Mouse (Mus musculus) neural tube, embryonic 15.5 days (tissue): ENCODE data around the gene Pdzd3. TPM values are rescaled to one million over a fixed set of nuclear protein-coding genes. Genes with fewer than 3 reads are reported as not detected.
A peak's percentile ranks its signal among the peaks of the same experiment; 100 is the strongest.

ENCODE experiments used
- ATAC-seq: fragments of 200-750 bp; cut with Nextera tagmentation; 2 replicates; pipeline ENCODE4 v1.8.0; 2017; ENCODE audit warnings: mild to moderate bottlenecking, moderate TSS enrichment, moderate library complexity; ENCODE audit not compliant: low FRiP score
- H3K27ac ChIP-seq: fragments of 300-500 bp; sonication (generic); replicated peaks from 2 replicates; pipeline ENCODE4 v1.5.1; 2015; ENCODE audit warnings: mild to moderate bottlenecking, inconsistent platforms
- H3K27me3 ChIP-seq: fragments of 300-500 bp; sonication (generic); replicated peaks from 2 replicates; pipeline ENCODE4 v1.6.1; 2015; ENCODE audit warnings: inconsistent platforms
- H3K36me3 ChIP-seq: fragments of 300-500 bp; sonication (generic); 2 replicates; pipeline ENCODE4 v1.6.1; 2015; ENCODE audit warnings: inconsistent platforms
- H3K4me1 ChIP-seq: fragments of 300-500 bp; sonication (generic); 2 replicates; pipeline ENCODE4 v1.6.1; 2015; ENCODE audit warnings: inconsistent platforms
- H3K4me2 ChIP-seq: fragments of 300-500 bp; sonication (generic); 2 replicates; pipeline ENCODE4 v1.6.1; 2015; ENCODE audit warnings: inconsistent platforms, mild to moderate bottlenecking, moderate library complexity
- H3K4me3 ChIP-seq: fragments of 300-500 bp; sonication (generic); replicated peaks from 2 replicates; pipeline ENCODE4 v1.5.1; 2015; ENCODE audit warnings: mild to moderate bottlenecking, inconsistent platforms
- H3K9ac ChIP-seq: fragments of 300-500 bp; sonication (generic); replicated peaks from 2 replicates; pipeline ENCODE4 v1.6.1; 2015; ENCODE audit warnings: mild to moderate bottlenecking, inconsistent platforms
- H3K9me3 ChIP-seq: fragments of 300-500 bp; sonication (generic); replicated peaks from 2 replicates; pipeline ENCODE4 v1.6.1; 2016; ENCODE audit warnings: inconsistent platforms
- WGBS: fragments of 180-500 bp; shearing (Covaris S2); methylation state at CpG from one replicate; pipeline ENCODE4 v1.1.7; 2015; ENCODE audit warnings: mixed read lengths; 5-methylcytosine and 5-hydroxymethylcytosine counted together
- polyA plus RNA-seq: library from polyadenylated mRNA; unstranded; fragments of >200 nt; fragmentation: Nextera tagmentation; extraction: Ambion mirVana; gene quantifications from 2 replicates; pipeline ENCODE4 v1.2.1, GENCODE M21; 2015

Pdzd3 gene
- polyA plus RNA-seq, 1 experiment from 2014 or later = 0.61 TPM

DNA sequence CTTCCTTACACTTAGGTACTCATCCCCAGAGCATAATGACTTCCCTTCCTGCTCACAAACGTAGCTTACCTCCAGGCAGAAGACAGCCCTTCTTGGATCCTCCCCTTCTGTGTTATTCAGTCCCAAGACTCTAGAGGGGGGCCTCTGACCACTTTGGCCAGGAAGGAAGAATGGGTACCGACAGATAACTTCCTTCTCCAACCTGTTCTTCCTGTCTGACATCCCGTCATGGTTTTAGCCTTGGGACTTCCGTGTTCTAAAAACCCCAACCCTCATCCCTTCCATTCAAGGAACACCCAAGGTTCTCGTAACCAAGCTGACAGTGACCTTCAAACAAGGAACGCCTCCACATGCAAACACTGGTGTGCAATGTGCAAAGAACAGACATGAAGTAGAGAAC, 17.2 kb upstream of the Pdzd3 start, which contains the start of gene Nlrx1:
TSS of gene Nlrx1 (minus strand) at position 168 of the 400 bp plus-strand sequence.
- 80% methylated on average over 6 of the region's 6 CpGs for WGBS

DNA sequence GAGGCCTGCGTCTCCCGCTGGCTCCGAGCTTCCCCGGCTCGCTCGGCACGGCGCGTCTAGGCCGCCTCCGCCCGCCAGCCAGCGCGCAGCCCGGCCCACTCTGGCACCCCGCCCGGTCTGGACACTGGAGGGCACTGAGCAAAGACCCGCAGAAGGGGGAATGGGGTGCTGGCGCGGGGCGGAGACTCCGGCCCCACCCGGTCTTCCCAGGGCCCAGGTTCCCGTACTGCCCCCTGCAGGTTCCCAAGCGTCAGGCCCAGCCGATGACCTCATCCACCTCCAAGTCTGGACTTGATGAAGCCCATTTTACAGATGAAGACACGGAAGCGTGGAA, 16.7 kb upstream of the Pdzd3 start:
- Histone ChIP-seq H3K9ac (peak overlapping the region; percentile 58), H3K4me3 (peak overlapping the region; percentile 39), H3K4me1 (peaks cover 33% of the 10 kb centered on the region), H3K9me3 (no peaks in the 10 kb centered on the region), H3K27ac (peak overlapping the region; percentile 74), H3K36me3 (peaks cover 3% of the 10 kb centered on the region; the same call in 1 of the 2 replicates), H3K27me3 (no peaks in the 10 kb centered on the region), H3K4me2 (peak overlapping the region; percentile 69)
- WGBS = 6% methylated on average over 28 of the region's 28 CpGs
- ATAC-seq = peak; percentile 76

More for the DNA sequence above, 17.2 kb upstream of the Pdzd3 start, which contains the start of gene Nlrx1:
- Histone ChIP-seq H3K27me3 (no peaks in the 10 kb centered on the region), H3K9ac (peak within 1 kb of the TSS; percentile 58), H3K9me3 (no peaks in the 10 kb centered on the region), H3K27ac (peak within 1 kb of the TSS; percentile 74), H3K4me2 (peak within 1 kb of the TSS; percentile 69), H3K36me3 (peaks cover 7% of the 10 kb centered on the region), H3K4me1 (peaks cover 33% of the 10 kb centered on the region), H3K4me3 (peak within 1 kb of the TSS; percentile 39)
- 0 out of 2 replicates have a peak, but pooled peaks have one; percentile 13 for ATAC-seq

GRCm38 (mm10) chr9:44267319-44268026, 16.2 kb upstream of the Pdzd3 start:
- H3K9ac ChIP-seq = peak overlapping the region; percentile 58
- H3K4me2 ChIP-seq = peak overlapping the region; percentile 69
- WGBS = 9% methylated on average over 22 of the region's 23 CpGs
- peak overlapping the region; percentile 39 for H3K4me3 ChIP-seq
- H3K9me3 ChIP-seq = no peaks in the 10 kb centered on the region
- H3K36me3 ChIP-seq = no peaks in the 10 kb centered on the region
- H3K27me3 ChIP-seq = no peaks in the 10 kb centered on the region
- peaks cover 33% of the 10 kb centered on the region for H3K4me1 ChIP-seq
- peak; percentile 40 for ATAC-seq
- peak overlapping the region; percentile 74 for H3K27ac ChIP-seq

- peak overlapping the region; percentile 74 for H3K27ac ChIP-seq
- no peak overlapping the region for H3K4me3 ChIP-seq
- 42% methylated on average over 8 of the region's 8 CpGs for WGBS
- no peak overlapping the region for H3K9ac ChIP-seq
- H3K4me2 ChIP-seq = peak overlapping the region; percentile 69; the same call in 1 of the 2 replicates
- no peaks in the 10 kb centered on the region for H3K27me3 ChIP-seq
- no peaks in the 10 kb centered on the region for H3K9me3 ChIP-seq
- no peak for ATAC-seq
- no peaks in the 10 kb centered on the region for H3K36me3 ChIP-seq
- peaks cover 33% of the 10 kb centered on the region for H3K4me1 ChIP-seq
Observed at GRCm38 (mm10) chr9:44266478-44267226, 15.4 kb upstream of the Pdzd3 start.

DNA sequence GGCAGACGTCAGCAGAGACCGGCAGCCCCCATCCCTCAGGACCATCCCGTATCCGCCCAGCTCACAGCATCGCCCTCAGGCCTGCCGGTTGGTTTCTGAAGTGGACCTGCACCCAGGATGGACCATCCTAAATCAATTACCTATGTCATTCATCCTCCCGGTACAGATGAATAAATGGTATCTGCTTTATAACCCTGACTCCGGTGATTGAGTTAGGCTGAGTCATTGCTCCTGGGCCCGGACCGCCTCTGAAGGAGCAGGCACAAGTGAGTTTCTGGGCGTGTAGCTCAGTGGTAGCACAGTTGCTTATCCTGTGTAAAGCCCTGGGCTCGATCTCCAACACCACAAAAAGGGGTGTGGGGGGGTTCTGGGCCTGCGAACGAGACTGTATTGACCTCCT, 10.1 kb upstream of the Pdzd3 start:
- no peak overlapping the region for H3K27ac ChIP-seq
- H3K36me3 ChIP-seq = no peaks in the 10 kb centered on the region
- no peak overlapping the region for H3K4me3 ChIP-seq
- no peak for ATAC-seq
- H3K9me3 ChIP-seq = no peaks in the 10 kb centered on the region
- no peaks in the 10 kb centered on the region for H3K27me3 ChIP-seq
- H3K9ac ChIP-seq = no peak overlapping the region
- H3K4me2 ChIP-seq = no peak overlapping the region
- 79% methylated on average over 14 of the region's 14 CpGs for WGBS
- H3K4me1 ChIP-seq = peaks cover 13% of the 10 kb centered on the region

GRCm38 (mm10) chr9:44259014-44259413, 7.7 kb upstream of the Pdzd3 start:
- Histone ChIP-seq H3K9ac (no peak overlapping the region), H3K4me1 (peaks cover 18% of the 10 kb centered on the region), H3K27me3 (no peaks in the 10 kb centered on the region), H3K4me2 (no peak overlapping the region), H3K36me3 (no peaks in the 10 kb centered on the region), H3K9me3 (no peaks in the 10 kb centered on the region), H3K4me3 (no peak overlapping the region), H3K27ac (no peak overlapping the region)
- WGBS = 75% methylated on average over 10 of the region's 10 CpGs
- ATAC-seq = no peak

DNA sequence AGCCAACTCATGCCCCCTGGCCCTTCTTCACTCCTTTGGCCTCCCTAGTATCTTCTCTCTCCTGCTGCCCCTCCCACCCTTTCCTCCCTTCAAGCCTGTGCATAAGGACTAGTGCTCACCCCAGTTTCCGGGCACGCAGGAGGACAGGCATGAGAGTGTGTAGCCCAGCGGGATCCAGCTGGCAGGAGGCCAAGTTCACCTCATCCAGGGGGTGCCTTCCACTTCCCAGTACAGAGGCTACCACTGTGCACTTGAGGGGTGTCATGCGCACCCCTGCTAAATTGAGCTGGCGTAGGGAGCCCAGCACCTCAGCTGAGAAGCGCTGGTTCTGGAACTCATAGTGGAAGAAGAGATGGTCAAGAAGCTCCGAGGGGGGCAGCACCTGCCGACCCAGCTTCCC, 4.9 kb upstream of the Pdzd3 start:
- H3K36me3 ChIP-seq = no peaks in the 10 kb centered on the region
- WGBS = 77% methylated on average over 8 of the region's 8 CpGs
- H3K9me3 ChIP-seq = no peaks in the 10 kb centered on the region
- H3K9ac ChIP-seq = no peak overlapping the region
- H3K27ac ChIP-seq = no peak overlapping the region
- no peak overlapping the region for H3K4me3 ChIP-seq
- H3K27me3 ChIP-seq = no peaks in the 10 kb centered on the region
- no peak overlapping the region for H3K4me2 ChIP-seq
- peaks cover 29% of the 10 kb centered on the region for H3K4me1 ChIP-seq
- ATAC-seq = no peak

GRCm38 (mm10) chr9:44255136-44255521, 3.9 kb upstream of the Pdzd3 start:
- no peaks in the 10 kb centered on the region for H3K27me3 ChIP-seq
- H3K36me3 ChIP-seq = no peaks in the 10 kb centered on the region
- no peaks in the 10 kb centered on the region for H3K9me3 ChIP-seq
- ATAC-seq = peak; percentile 29; the same call in 1 of the 2 replicates
- H3K9ac ChIP-seq = no peak overlapping the region
- peaks cover 34% of the 10 kb centered on the region for H3K4me1 ChIP-seq
- no peak overlapping the region for H3K4me2 ChIP-seq
- 48% methylated on average over 6 of the region's 6 CpGs for WGBS
- H3K27ac ChIP-seq = peak overlapping the region; percentile 76
- H3K4me3 ChIP-seq = no peak overlapping the region

GRCm38 (mm10) chr9:44254508-44255135, 3.4 kb upstream of the Pdzd3 start:
- no peaks in the 10 kb centered on the region for H3K36me3 ChIP-seq
- peak overlapping the region; percentile 76 for H3K27ac ChIP-seq
- peak; percentile 58; the same call in 1 of the 2 replicates for ATAC-seq
- no peaks in the 10 kb centered on the region for H3K9me3 ChIP-seq
- no peaks in the 10 kb centered on the region for H3K27me3 ChIP-seq
- H3K4me3 ChIP-seq = no peak overlapping the region
- no peak overlapping the region for H3K9ac ChIP-seq
- H3K4me1 ChIP-seq = peaks cover 39% of the 10 kb centered on the region
- peak overlapping the region; percentile 11; the same call in 1 of the 2 replicates for H3K4me2 ChIP-seq
- 11% methylated on average over 5 of the region's 5 CpGs for WGBS

GRCm38 (mm10) chr9:44253441-44253840, 2.2 kb upstream of the Pdzd3 start:
- H3K36me3 ChIP-seq = no peaks in the 10 kb centered on the region
- no peaks in the 10 kb centered on the region for H3K27me3 ChIP-seq
- peaks cover 43% of the 10 kb centered on the region for H3K4me1 ChIP-seq
- 86% methylated on average over 6 of the region's 6 CpGs for WGBS
- H3K9ac ChIP-seq = no peak overlapping the region
- peak overlapping the region; percentile 76; the same call in 1 of the 2 replicates for H3K27ac ChIP-seq
- H3K9me3 ChIP-seq = no peaks in the 10 kb centered on the region
- no peak overlapping the region for H3K4me2 ChIP-seq
- ATAC-seq = no peak
- no peak overlapping the region for H3K4me3 ChIP-seq

GRCm38 (mm10) chr9:44250445-44250844, 826 bp downstream of the Pdzd3 start:
- 43% methylated on average over 4 of the region's 4 CpGs for WGBS
- Histone ChIP-seq H3K36me3 (no peaks in the 10 kb centered on the region), H3K4me1 (peaks cover 39% of the 10 kb centered on the region), H3K4me3 (no peak overlapping the region), H3K9ac (no peak overlapping the region), H3K4me2 (no peak overlapping the region), H3K27me3 (no peaks in the 10 kb centered on the region), H3K9me3 (no peaks in the 10 kb centered on the region), H3K27ac (0 out of 2 replicates have a peak overlapping the region, but pooled peaks have one; percentile 3)
- ATAC-seq = no peak
